Mouse (Mus musculus): ENCODE measurements around the gene Tax1bp3.

Gene Tax1bp3

GRCm38 (mm10) chr11:73175612-73176011 is 1.3 kb upstream of the Tax1bp3 start:
- no peak for DNase-seq (ENCODE audit: low spot score in 2 of 2)

GRCm38 (mm10) chr11:73176186-73176585 is 697 bp upstream of the Tax1bp3 start:
- DNase-seq (ENCODE audit: low spot score in 2 of 2) = no peak

GRCm38 (mm10) chr11:73177509-73177875 is 609 bp downstream of the Tax1bp3 start:
- peak in 1 of 2 experiments; percentile 19 for DNase-seq (ENCODE audit: low spot score in 2 of 2)

GRCm38 (mm10) chr11:73177895-73178294 is 1.0 kb downstream of the Tax1bp3 start:
- DNase-seq (ENCODE audit: low spot score in 2 of 2) = no peak

GRCm38 (mm10) chr11:73185872-73186615 is 9.2 kb downstream of the Tax1bp3 start:
- DNase-seq (ENCODE audit: low spot score in 2 of 2) = no peak

- no peak for DNase-seq (ENCODE audit: low spot score in 2 of 2)
Observed at GRCm38 (mm10) chr11:73187231-73187630, 10.3 kb downstream of the Tax1bp3 start.

GRCm38 (mm10) chr11:73193047-73193446 is 16.2 kb downstream of the Tax1bp3 start:
- DNase-seq (ENCODE audit: low spot score in 2 of 2) = no peak

- no peak for DNase-seq (ENCODE audit: low spot score in 2 of 2)
Observed at GRCm38 (mm10) chr11:73194444-73194843, 17.6 kb downstream of the Tax1bp3 start.

- DNase-seq (ENCODE audit: low spot score in 2 of 2) = no peak
Observed at GRCm38 (mm10) chr11:73198190-73198589, 21.3 kb downstream of the Tax1bp3 start.

GRCm38 (mm10) chr11:73198603-73199229 is 21.8 kb downstream of the Tax1bp3 start, which contains the start of gene Ctns:
TSS of gene Ctns (minus strand) at chr11:73199042.
- DNase-seq (ENCODE audit: low spot score in 2 of 2) = peak; percentile 85 to 92

- peak; percentile 98 to 99 for DNase-seq (ENCODE audit: low spot score in 2 of 2)
Observed at GRCm38 (mm10) chr11:73199230-73199712, 22.4 kb downstream of the Tax1bp3 start, which contains the start of gene Shpk. TSS of gene Shpk (plus strand) at chr11:73199460.

GRCm38 (mm10) chr11:73199879-73200278 is 23.0 kb downstream of the Tax1bp3 start:
- no peak for DNase-seq (ENCODE audit: low spot score in 2 of 2)

GRCm38 (mm10) chr11:73201021-73201420 is 24.1 kb downstream of the Tax1bp3 start:
- no peak for DNase-seq (ENCODE audit: low spot score in 2 of 2)

- DNase-seq (ENCODE audit: low spot score in 2 of 2) = no peak
Observed at GRCm38 (mm10) chr11:73201597-73201996, 24.7 kb downstream of the Tax1bp3 start.

- DNase-seq (ENCODE audit: low spot score in 2 of 2) = no peak
Observed at GRCm38 (mm10) chr11:73203895-73204294, 27.0 kb downstream of the Tax1bp3 start.

GRCm38 (mm10) chr11:73205194-73205593 is 28.3 kb downstream of the Tax1bp3 start:
- no peak for DNase-seq (ENCODE audit: low spot score in 2 of 2)

- no peak for DNase-seq (ENCODE audit: low spot score in 2 of 2)
Observed at GRCm38 (mm10) chr11:73207621-73208020, 30.7 kb downstream of the Tax1bp3 start.

- DNase-seq (ENCODE audit: low spot score in 2 of 2) = no peak
Observed at GRCm38 (mm10) chr11:73213956-73214355, 37.1 kb downstream of the Tax1bp3 start.

GRCm38 (mm10) chr11:73219671-73220070 is 42.8 kb downstream of the Tax1bp3 start:
- no peak for DNase-seq (ENCODE audit: low spot score in 2 of 2)

- DNase-seq (ENCODE audit: low spot score in 2 of 2) = no peak
Observed at GRCm38 (mm10) chr11:73220651-73221050, 43.8 kb downstream of the Tax1bp3 start.

GRCm38 (mm10) chr11:73222846-73223245 is 46.0 kb downstream of the Tax1bp3 start:
- no peak for DNase-seq (ENCODE audit: low spot score in 2 of 2)

- DNase-seq (ENCODE audit: low spot score in 2 of 2) = no peak
Observed at GRCm38 (mm10) chr11:73223966-73224365, 47.1 kb downstream of the Tax1bp3 start.

- no peak for DNase-seq (ENCODE audit: low spot score in 2 of 2)
Observed at GRCm38 (mm10) chr11:73225856-73226255, 49.0 kb downstream of the Tax1bp3 start.

Measured in right cerebral cortex, adult 2 months (tissue).